Mouse (Mus musculus) CH12.LX (cell line): ENCODE measurements at regions not wholly inside any gene's neighbourhood (a gene's known extent, or its start where the extent isn't known, plus 50 kb on each side); places are given as distances from the start of the nearest gene placed in this dataset.

Experiments
- CTCF ChIP-seq, 2 experiments: IDR thresholded peaks in 1 of 2; conservative IDR thresholded peaks in 1 of 2; 2 replicates each; pipeline ENCODE4 v1.5.1; 2011 to 2012; ENCODE audit warnings: low read depth in 2 of 2, low read length in 2 of 2, improper control_type of control experiment in 1 of 2, inconsistent platforms in 1 of 2, mild to moderate bottlenecking in 1 of 2, moderate library complexity in 1 of 2
- EP300 ChIP-seq: IDR thresholded peaks from 2 replicates; pipeline ENCODE4 v1.6.1; 2011; ENCODE audit warnings: low read length, improper control_type of control experiment
- ETS1 ChIP-seq: conservative IDR thresholded peaks from 2 replicates; pipeline ENCODE4 v1.6.1; 2012; ENCODE audit warnings: low read depth, mild to moderate bottlenecking, inconsistent platforms, low read length, improper control_type of control experiment, moderate library complexity
- GABPA ChIP-seq: IDR thresholded peaks from 2 replicates; pipeline ENCODE4 v1.6.1; 2012; ENCODE audit warnings: low read depth, low read length, improper control_type of control experiment, inconsistent platforms; ENCODE audit not compliant: insufficient replicate concordance
- HCFC1 ChIP-seq: IDR thresholded peaks from 2 replicates; pipeline ENCODE4 v1.6.1; 2012; ENCODE audit warnings: low read depth, mild to moderate bottlenecking, inconsistent platforms, low read length, improper control_type of control experiment
- JUND ChIP-seq: conservative IDR thresholded peaks from 2 replicates; pipeline ENCODE4 v1.6.1; 2011; ENCODE audit warnings: low read depth, low read length, improper control_type of control experiment
- MXI1 ChIP-seq: IDR thresholded peaks from 2 replicates; pipeline ENCODE4 v1.6.1; 2011; ENCODE audit warnings: mild to moderate bottlenecking, low read depth, low read length, improper control_type of control experiment
- POLR2A ChIP-seq: IDR thresholded peaks from 2 replicates; pipeline ENCODE4 v1.6.1; 2011; ENCODE audit warnings: low read depth, mild to moderate bottlenecking, improper control_type of control experiment, low read length
- RAD21 ChIP-seq: IDR thresholded peaks from 2 replicates; pipeline ENCODE4 v1.6.1; 2011; ENCODE audit warnings: low read depth, mild to moderate bottlenecking, low read length, improper control_type of control experiment, moderate library complexity
- TBP ChIP-seq: conservative IDR thresholded peaks from 2 replicates; pipeline ENCODE4 v1.6.1; 2011; ENCODE audit warnings: low read depth, low read length, improper control_type of control experiment
- USF1 ChIP-seq: IDR thresholded peaks from 2 replicates; pipeline ENCODE4 v1.6.1; 2014; ENCODE audit warnings: low read depth, mild to moderate bottlenecking, inconsistent platforms, low read length, improper control_type of control experiment
- ZC3H11A ChIP-seq: IDR thresholded peaks from 2 replicates; pipeline ENCODE4 v1.6.1; 2012; ENCODE audit warnings: low read depth, mild to moderate bottlenecking, inconsistent platforms, low read length, improper control_type of control experiment
- ZNF384 ChIP-seq: IDR thresholded peaks from 2 replicates; pipeline ENCODE4 v1.6.1; 2012; ENCODE audit warnings: low read depth, low read length, improper control_type of control experiment, inconsistent platforms

- TF ChIP-seq MXI1 (no peak), CTCF (conservative IDR thresholded peaks at IDR 0.05 in 1 of 2, IDR thresholded peaks at IDR 0.05 in 1 of 2; ENCODE audit: low read depth in 2 of 2, low read length in 2 of 2) (no peak), POLR2A (no peak), GABPA (no peak), TBP (no peak), USF1 (no peak), EP300 (no peak), JUND (no peak), RAD21 (no peak), ETS1 (no peak), ZNF384 (no peak), ZC3H11A (no peak), HCFC1 (no peak)
These were observed 376.7 kb upstream of the Xrcc4 start for GRCm38 (mm10) chr13:90466096-90466495.
